Mouse (Mus musculus) embryo, embryonic 10.5 days (tissue): ENCODE measurements around the gene Actn2.

Experiments used
- DNase-seq: peaks from one replicate; pipeline ENCODE4 v3.0.0-alpha.2; 2015; ENCODE audit warnings: low spot score

Gene Actn2

GRCm38 (mm10) chr13:12340183-12340975, at the start of gene Actn2:
Gene Actn2, minus strand, starts transcription at chr13:12340760.
- DNase-seq = peak; percentile 93

- DNase-seq = peak; percentile 63
Observed at GRCm38 (mm10) chr13:12386286-12386685, 45.7 kb upstream of the Actn2 start.

GRCm38 (mm10) chr13:12384796-12385195, 44.2 kb upstream of the Actn2 start:
- DNase-seq = no peak

GRCm38 (mm10) chr13:12376778-12377177, 36.2 kb upstream of the Actn2 start:
- no peak for DNase-seq

- no peak for DNase-seq
Observed at GRCm38 (mm10) chr13:12372755-12373154, 32.2 kb upstream of the Actn2 start.

- DNase-seq = no peak
Observed at GRCm38 (mm10) chr13:12369930-12370329, 29.4 kb upstream of the Actn2 start.

- DNase-seq = no peak
Observed at GRCm38 (mm10) chr13:12369041-12369621, 28.6 kb upstream of the Actn2 start.

GRCm38 (mm10) chr13:12361486-12361885, 20.9 kb upstream of the Actn2 start:
- no peak for DNase-seq

- DNase-seq = no peak
Observed at GRCm38 (mm10) chr13:12357554-12357953, 17.0 kb upstream of the Actn2 start.

GRCm38 (mm10) chr13:12356184-12356583, 15.6 kb upstream of the Actn2 start:
- DNase-seq = no peak

- no peak for DNase-seq
Observed at GRCm38 (mm10) chr13:12349197-12349824, 8.8 kb upstream of the Actn2 start.

- no peak for DNase-seq
Observed at GRCm38 (mm10) chr13:12346837-12347236, 6.3 kb upstream of the Actn2 start.

- no peak for DNase-seq
Observed at GRCm38 (mm10) chr13:12341447-12341846, 887 bp upstream of the Actn2 start.

GRCm38 (mm10) chr13:12339446-12339845, 1.1 kb downstream of the Actn2 start:
- DNase-seq = no peak

- DNase-seq = no peak
Observed at GRCm38 (mm10) chr13:12337752-12338151, 2.8 kb downstream of the Actn2 start.

- DNase-seq = no peak
Observed at GRCm38 (mm10) chr13:12334016-12334415, 6.5 kb downstream of the Actn2 start.

GRCm38 (mm10) chr13:12331528-12331927, 9.0 kb downstream of the Actn2 start:
- DNase-seq = no peak

- DNase-seq = no peak
Observed at GRCm38 (mm10) chr13:12328392-12328791, 12.2 kb downstream of the Actn2 start.

GRCm38 (mm10) chr13:12327577-12327976, 13.0 kb downstream of the Actn2 start:
- no peak for DNase-seq

- DNase-seq = no peak
Observed at GRCm38 (mm10) chr13:12323076-12323625, 17.4 kb downstream of the Actn2 start.

GRCm38 (mm10) chr13:12320148-12320547, 20.4 kb downstream of the Actn2 start:
- no peak for DNase-seq

GRCm38 (mm10) chr13:12318017-12318416, 22.5 kb downstream of the Actn2 start:
- no peak for DNase-seq
